Mouse (Mus musculus) gastrocnemius, postnatal 10 days (tissue): ENCODE data around the gene Rps6ka2. TPM values are rescaled to one million over a fixed set of nuclear protein-coding genes. Genes with fewer than 3 reads are reported as not detected.

Experiments used
- total RNA-seq, 2 experiments: library from RNA; stranded (reverse); gene quantifications; 2 replicates each; pipeline ENCODE4 v1.2.3; 2021

Rps6ka2 gene
- total RNA-seq, 2 experiments from 2014 or later: 42.5 to 45.1 TPM

Other genes with a start within 250 kb of the Rps6ka2 start
- 10 to 100 TPM; 19.7 to 22.9 TPM for gene Rsph3b, start 221.4 kb upstream of the Rps6ka2 start, total RNA-seq
- 1 to 10 TPM; 7.7 to 9.0 TPM for gene Tagap1, start 209.0 kb upstream of the Rps6ka2 start, total RNA-seq
- 100 to 1,000 TPM; 120 to 143 TPM for gene Rnaset2b, start 199.5 kb upstream of the Rps6ka2 start, total RNA-seq
- not detected for gene Gm49721, start 191.2 kb upstream of the Rps6ka2 start, total RNA-seq
- gene Gm1604a, start 144.5 kb upstream of the Rps6ka2 start, total RNA-seq: not detected
- not detected for gene Tcp10a, start 154.5 kb downstream of the Rps6ka2 start, total RNA-seq
- gene Ttll2, start 182.6 kb downstream of the Rps6ka2 start, total RNA-seq: not detected
- not detected for gene Gm49630, start 201.9 kb downstream of the Rps6ka2 start, total RNA-seq
- not detected for gene Unc93a2, start 215.3 kb downstream of the Rps6ka2 start, total RNA-seq